Mouse (Mus musculus): ENCODE results near the gene March9. TPM values are rescaled to one million over a fixed set of nuclear protein-coding genes. Genes with fewer than 3 reads are reported as not detected.
"Not testable (repeated sequence)": the region's sequence is repeated elsewhere in the genome, so short reads cannot be mapped to it uniquely, and the experiment has no call there.

March9 gene
- total RNA-seq, 2 experiments from 2014 or later: 32.7 to 35.1 TPM

- intact Hi-C loops (cut with DNase I): no loop called here
- no peak for DNase-seq (ENCODE audit: low spot score in 2 of 2)
Measured at GRCm38 (mm10) chr10:127065981-127066380, 6.0 kb upstream of the March9 start.

DNA sequence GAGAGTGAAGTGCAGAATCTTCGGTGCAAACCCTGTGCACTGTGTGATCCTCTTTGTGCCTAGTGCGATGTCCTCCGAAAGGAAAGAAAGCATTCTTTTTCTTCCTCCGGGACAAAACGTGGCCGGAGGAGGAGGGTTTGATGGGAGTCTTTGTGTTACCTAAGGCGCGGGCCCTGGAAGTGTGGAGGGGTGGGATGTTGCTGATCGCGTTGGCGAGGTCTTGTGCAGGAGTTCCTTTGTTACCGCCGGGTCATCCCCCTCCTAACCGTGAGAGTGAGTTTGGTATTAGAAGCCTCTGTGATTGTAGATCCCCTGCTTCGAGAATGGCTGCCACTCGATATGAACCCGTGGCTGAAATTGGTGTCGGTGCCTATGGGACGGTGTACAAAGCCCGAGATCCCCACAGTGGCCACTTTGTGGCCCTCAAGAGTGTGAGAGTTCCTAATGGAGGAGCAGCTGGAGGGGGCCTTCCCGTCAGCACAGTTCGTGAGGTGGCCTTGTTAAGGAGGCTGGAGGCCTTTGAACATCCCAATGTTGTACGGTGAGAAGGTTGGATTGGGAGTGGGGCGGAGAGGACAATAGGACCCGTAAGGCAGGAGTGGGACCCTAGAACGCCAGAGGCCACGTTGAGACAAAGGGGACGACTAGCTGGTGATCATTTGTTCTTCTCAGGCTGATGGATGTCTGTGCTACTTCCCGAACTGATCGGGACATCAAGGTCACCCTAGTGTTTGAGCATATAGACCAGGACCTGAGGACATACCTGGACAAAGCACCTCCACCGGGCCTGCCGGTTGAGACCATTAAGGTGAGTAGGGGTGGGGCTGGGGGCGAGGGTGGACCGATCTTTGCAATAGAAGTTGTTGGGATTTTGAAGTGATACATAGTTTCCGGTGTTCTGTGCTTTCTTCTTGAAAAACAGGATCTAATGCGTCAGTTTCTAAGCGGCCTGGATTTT is 4.2 kb upstream of the March9 start:
- intact Hi-C loops (cut with DNase I): no loop called here
- DNase-seq (ENCODE audit: low spot score in 2 of 2): no peak

GRCm38 (mm10) chr10:127063239-127063872 is 3.4 kb upstream of the March9 start, which contains the start of gene Cdk4:
TSS of gene Cdk4 (plus strand) at chr10:127063534.
- intact Hi-C loops (cut with DNase I): no loop called here
- peak; percentile 99 for DNase-seq (ENCODE audit: low spot score in 2 of 2)

DNA sequence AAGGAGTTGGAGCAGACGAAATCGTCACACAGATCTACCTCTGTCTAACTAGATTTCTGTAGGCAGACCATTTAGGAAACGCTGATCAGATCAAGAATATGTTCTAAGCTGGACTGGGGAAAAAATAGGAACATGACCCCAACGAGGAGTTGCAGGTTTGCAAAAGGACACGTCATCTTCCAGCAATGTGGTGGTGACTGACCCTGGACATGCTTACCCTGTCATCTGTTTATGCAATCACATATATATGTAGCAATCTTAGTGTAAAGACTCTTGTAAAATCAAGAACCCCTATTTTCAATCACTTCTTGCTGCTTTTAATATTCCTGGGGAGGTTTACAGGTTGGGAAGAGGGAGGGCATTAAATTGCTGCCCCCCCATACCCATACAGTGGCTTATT is 2.5 kb upstream of the March9 start:
- intact Hi-C loops (cut with DNase I): no loop called here
- no peak for DNase-seq (ENCODE audit: low spot score in 2 of 2)

GRCm38 (mm10) chr10:127062101-127062500 is 2.1 kb upstream of the March9 start:
- DNase-seq (ENCODE audit: low spot score in 2 of 2); intact Hi-C loops (cut with DNase I): not testable (repeated sequence)

DNA sequence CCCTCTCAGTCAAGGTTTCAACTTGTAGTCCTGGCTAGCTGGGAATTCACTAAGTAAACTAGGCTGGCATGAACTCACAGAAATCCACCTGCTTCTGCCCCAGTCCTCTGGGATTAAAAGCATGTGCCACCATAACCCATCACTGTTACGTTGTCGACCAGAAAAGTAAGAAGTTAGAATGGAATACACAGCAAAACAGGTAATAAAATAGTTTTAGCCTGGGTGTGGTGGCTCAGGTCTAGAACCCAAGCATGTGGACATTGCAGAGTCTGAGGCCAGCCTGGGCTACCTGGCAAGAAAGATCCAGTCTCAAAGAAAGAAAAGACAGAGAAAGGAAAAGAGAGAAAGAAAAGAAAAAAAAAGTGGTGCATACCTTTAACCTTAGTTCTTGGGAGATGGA is 1.5 kb upstream of the March9 start:
- intact Hi-C loops (cut with DNase I): no loop called here
- no peak for DNase-seq (ENCODE audit: low spot score in 2 of 2)

- DNase-seq (ENCODE audit: low spot score in 2 of 2): peak in 1 of 2 experiments; percentile 61
- intact Hi-C loops (cut with DNase I): no loop called here
Measured at GRCm38 (mm10) chr10:127061085-127061484, 1.1 kb upstream of the March9 start.

DNA sequence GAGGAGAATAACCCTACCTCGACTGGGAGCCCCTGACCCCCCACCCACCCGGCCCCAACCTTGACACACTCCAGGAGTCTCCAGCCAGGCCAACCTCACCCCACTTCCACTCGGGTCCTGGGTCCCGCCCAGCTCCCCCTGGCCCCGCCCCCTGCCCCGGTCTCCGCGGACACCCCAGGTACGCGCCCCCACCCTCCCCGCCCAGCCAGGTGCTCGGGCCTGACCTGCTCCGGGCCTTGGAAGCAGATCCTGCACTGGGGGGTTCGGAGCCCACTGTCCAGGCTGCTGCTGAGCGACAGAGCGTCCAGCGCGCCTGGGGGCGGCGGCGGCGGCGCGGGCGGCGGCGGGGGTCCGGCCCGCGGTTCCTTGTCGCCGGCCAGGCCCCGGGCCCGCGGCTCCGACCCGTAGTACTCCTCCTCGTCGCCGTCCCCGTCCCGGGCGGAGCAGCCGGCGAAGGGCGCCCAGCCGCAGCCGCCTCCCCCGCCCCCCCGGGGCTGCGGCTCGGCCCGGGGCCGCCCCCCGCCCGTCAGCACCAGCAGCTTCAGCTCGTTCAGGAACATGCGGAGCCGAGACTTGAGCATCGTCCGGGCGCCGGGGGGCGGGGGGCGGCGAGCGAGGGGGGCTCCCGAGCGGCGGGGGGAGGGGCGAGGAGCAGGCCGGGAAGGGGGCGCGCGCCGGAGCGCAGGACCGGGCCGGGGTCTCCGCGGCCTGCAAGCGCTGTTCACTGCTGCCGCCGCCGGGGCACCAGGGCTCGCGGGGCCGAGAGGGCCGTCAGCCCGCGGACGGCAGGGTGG is 613 bp downstream of the March9 start:
- intact Hi-C loops (cut with DNase I): no loop called here
- DNase-seq (ENCODE audit: low spot score in 2 of 2): no peak

- intact Hi-C loops (cut with DNase I): no loop called here
- no peak for DNase-seq (ENCODE audit: low spot score in 2 of 2)
Measured at GRCm38 (mm10) chr10:127058708-127059107, 1.3 kb downstream of the March9 start.

DNA sequence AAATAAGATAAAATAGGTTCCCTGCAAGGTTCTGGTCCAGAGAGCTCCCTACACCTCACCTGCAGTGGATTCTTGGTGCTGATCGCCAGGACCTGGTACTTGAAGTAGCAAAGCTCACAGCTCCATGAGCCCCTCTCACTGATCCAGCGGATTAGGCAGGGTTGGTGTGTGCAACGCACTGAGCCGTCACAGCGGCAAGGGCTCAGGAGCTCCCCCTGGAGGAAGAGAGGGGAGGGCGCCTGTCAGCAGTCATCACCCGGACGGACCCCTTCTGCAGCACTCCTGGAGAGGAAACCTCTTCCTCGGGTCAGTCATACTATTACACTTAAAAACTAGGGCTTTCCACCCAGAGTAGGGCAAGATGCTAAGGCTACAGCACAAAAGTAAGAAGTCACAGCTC is 1.8 kb downstream of the March9 start:
- intact Hi-C loops (cut with DNase I): no loop called here
- DNase-seq (ENCODE audit: low spot score in 2 of 2): peak in 1 of 2 experiments; percentile 79

DNA sequence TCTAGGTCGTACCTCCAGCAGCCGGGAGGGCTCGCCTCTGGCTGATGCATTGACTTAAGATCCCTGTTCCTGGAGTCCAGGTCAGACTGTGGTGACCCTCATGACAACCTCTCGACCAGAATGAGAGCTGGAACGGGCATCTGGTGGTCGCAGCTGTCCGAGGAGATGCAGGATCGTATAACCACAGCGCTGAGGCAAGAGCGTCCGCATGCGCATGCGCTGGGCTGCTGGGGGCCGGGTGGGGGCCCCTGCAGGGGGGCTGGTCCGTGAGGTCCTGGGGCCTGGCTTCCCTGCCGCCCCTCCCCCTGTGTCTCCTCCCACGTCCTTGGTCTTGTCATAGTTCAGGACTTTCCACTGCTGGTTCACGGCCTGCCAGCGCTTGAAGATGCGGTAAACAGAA is 3.5 kb downstream of the March9 start:
- intact Hi-C loops (cut with DNase I): no loop called here
- no peak for DNase-seq (ENCODE audit: low spot score in 2 of 2)

- intact Hi-C loops (cut with DNase I): no loop called here
- DNase-seq (ENCODE audit: low spot score in 2 of 2): no peak
Measured at GRCm38 (mm10) chr10:127055406-127055805, 4.6 kb downstream of the March9 start.

DNA sequence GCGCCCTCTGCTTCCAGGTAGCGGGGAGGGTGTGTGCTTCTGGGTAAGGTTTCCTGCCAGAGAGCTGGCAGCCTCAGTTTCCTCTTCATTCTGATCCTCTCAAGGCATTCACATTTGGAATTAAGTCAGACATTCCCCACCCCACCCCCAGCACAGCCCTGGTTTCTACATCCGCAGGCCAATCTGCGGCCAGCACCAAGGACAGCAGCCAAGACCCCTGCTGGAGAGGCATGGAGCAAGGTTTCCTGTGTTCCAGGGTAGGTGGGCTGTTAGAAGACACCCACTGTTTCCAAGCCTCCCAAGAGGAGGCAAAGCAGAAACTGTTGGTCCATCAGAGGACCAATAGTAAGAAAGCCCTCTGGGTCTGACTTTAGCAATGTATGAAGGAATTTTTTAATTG is 5.3 kb downstream of the March9 start:
- intact Hi-C loops (cut with DNase I): no loop called here
- no peak for DNase-seq (ENCODE audit: low spot score in 2 of 2)

DNA sequence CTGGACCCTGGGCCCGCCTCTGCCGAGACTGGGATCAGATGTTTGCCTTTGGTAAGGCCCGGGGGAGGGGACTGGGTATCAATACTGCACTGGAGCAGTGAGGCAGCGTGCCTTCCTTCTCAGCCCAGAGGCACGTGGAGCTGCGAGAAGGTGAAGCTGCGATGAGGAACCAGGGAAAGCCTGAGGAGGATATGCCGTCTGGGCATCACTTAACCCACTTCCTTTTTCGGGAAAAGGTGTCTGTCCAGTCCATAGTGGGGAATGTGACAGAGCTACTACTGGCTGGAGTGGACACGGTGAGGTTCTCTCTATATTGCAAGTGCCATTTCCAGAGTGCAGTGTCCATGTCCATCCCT is 9.9 kb downstream of the March9 start:
- intact Hi-C loops (cut with DNase I): no loop called here
- DNase-seq (ENCODE audit: low spot score in 2 of 2): no peak

GRCm38 (mm10) chr10:127049395-127050118 is 10.4 kb downstream of the March9 start:
- intact Hi-C loops (cut with DNase I): no loop called here
- DNase-seq (ENCODE audit: low spot score in 2 of 2): no peak

GRCm38 (mm10) chr10:127048608-127049394 is 11.2 kb downstream of the March9 start:
- DNase-seq (ENCODE audit: low spot score in 2 of 2): no peak
- intact Hi-C loops (cut with DNase I): no loop called here

GRCm38 (mm10) chr10:127047954-127048353 is 12.0 kb downstream of the March9 start, which contains the start of gene Cyp27b1:
TSS of gene Cyp27b1 (plus strand) at chr10:127048250.
- no peak for DNase-seq (ENCODE audit: low spot score in 2 of 2)
- intact Hi-C loops (cut with DNase I): no loop called here

GRCm38 (mm10) chr10:127043187-127043586 is 16.8 kb downstream of the March9 start:
- intact Hi-C loops (cut with DNase I): no loop called here
- DNase-seq (ENCODE audit: low spot score in 2 of 2): no peak

Measured in left cerebral cortex, postnatal 14 days (tissue).